In the genomic region with DNA sequence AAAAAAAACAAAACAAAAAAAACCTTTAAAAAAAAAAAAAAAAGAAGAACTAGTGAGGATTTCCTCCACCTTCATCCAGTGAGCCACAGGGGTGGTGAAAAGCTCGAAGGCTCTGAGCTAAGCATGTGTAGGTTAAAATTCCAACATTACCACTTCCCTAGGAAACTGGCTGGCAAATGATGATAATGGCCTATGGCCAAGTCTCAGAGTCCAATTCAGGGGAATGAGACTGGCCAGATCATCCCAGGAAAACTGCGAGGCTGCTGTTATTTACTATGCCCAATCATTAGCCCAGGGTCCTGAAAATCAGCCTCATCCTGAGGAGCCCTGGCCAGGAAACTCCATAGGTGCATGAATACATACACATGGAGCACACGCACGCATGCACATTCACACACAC, we compare ENCODE assay signal across 18 mouse cellular contexts. TPM values are rescaled to one million over a fixed set of nuclear protein-coding genes. Genes with fewer than 3 reads are reported as not detected.
DNase-seq lines count a peak whose midpoint lies in the region; ATAC-seq and TF ChIP-seq lines count a peak whose summit lies in the region.
"Had no signal": no experiment of that assay in that cellular context is flagged by ENCODE, and none has a peak within 500 bp of the region (broad histone marks: within the 10 kb centered on the region; RNA-seq: fewer than 3 reads in every experiment).

No protein-coding gene starts in this region.

- no peaks in the 10 kb centered on the region for H3K9me3 ChIP-seq in megakaryocyte, embryonic 14.5 days
- no peaks in the 10 kb centered on the region for H3K9me3 ChIP-seq in kidney, embryonic 15.5 days (replicated peaks)
- no peaks in the 10 kb centered on the region for H3K9me3 ChIP-seq in midbrain, embryonic 15.5 days
- H3K9me3 ChIP-seq: embryonic facial prominence, embryonic 10.5 days; heart, embryonic 12.5 days; hindbrain, embryonic 10.5 days; liver, embryonic 13.5 days; neural tube, embryonic 13.5 days had no signal

- no peaks in the 10 kb centered on the region for H3K36me3 ChIP-seq in megakaryocyte, embryonic 14.5 days (replicated peaks; ENCODE audit: low read length)
- H3K36me3 ChIP-seq in kidney, embryonic 15.5 days = no peaks in the 10 kb centered on the region
- H3K36me3 ChIP-seq in myocyte (ENCODE audit: control insufficient read depth, insufficient read depth) = no peaks in the 10 kb centered on the region
- H3K36me3 ChIP-seq in midbrain, embryonic 15.5 days (replicated peaks) = no peaks in the 10 kb centered on the region
- H3K36me3 ChIP-seq: embryonic facial prominence, embryonic 10.5 days; heart, embryonic 12.5 days; hindbrain, embryonic 10.5 days; liver, embryonic 13.5 days; neural tube, embryonic 13.5 days had no signal

- no peaks in the 10 kb centered on the region for H3K79me2 ChIP-seq in myocyte (ENCODE audit: control insufficient read depth, insufficient read depth)

- H3K27ac ChIP-seq in kidney, embryonic 15.5 days = peak overlapping the region; percentile 85
- no peak overlapping the region for H3K27ac ChIP-seq in midbrain, embryonic 15.5 days
- H3K27ac ChIP-seq: hindbrain, embryonic 10.5 days; liver, embryonic 13.5 days; neural tube, embryonic 13.5 days had no signal

- DNase-seq in cerebellum, postnatal 10 days = peak; percentile 40 to 50
- DNase-seq in cerebellum, adult 9-10 months = no peak
- DNase-seq: adrenal gland, postnatal 36 days; cerebellum, postnatal 36 days; gastrocnemius, postnatal 10 days; layer of hippocampus, adult 9-11 months; liver, embryonic 13.5 days; lung, postnatal 4 days had no signal

- WGBS in kidney, embryonic 15.5 days = 79% methylated on average over 4 of the region's 4 CpGs
- 89% methylated on average over 4 of the region's 4 CpGs for WGBS in midbrain, embryonic 15.5 days

- no peak for TF ChIP-seq POLR2A in myocyte (IDR thresholded peaks at IDR 0.05; ENCODE audit: insufficient read length, low read depth)

- peaks cover 99% of the 10 kb centered on the region for H3K4me1 ChIP-seq in megakaryocyte, embryonic 14.5 days
- H3K4me1 ChIP-seq in kidney, embryonic 15.5 days = peaks cover 50% of the 10 kb centered on the region
- H3K4me1 ChIP-seq in midbrain, embryonic 15.5 days = no peaks in the 10 kb centered on the region

- no peak overlapping the region for H3K4me2 ChIP-seq in kidney, embryonic 15.5 days
- H3K4me2 ChIP-seq in myocyte (ENCODE audit: low read depth) = peak overlapping the region; percentile 75
- H3K4me2 ChIP-seq in midbrain, embryonic 15.5 days = no peak overlapping the region
- H3K4me2 ChIP-seq: heart, embryonic 12.5 days; liver, embryonic 13.5 days; neural tube, embryonic 13.5 days had no signal

- peak overlapping the region; percentile 14 for H3K4me3 ChIP-seq in megakaryocyte, embryonic 14.5 days (replicated peaks)
- H3K4me3 ChIP-seq in kidney, embryonic 15.5 days (replicated peaks) = no peak overlapping the region
- no peak overlapping the region for H3K4me3 ChIP-seq in myocyte
- no peak overlapping the region for H3K4me3 ChIP-seq in midbrain, embryonic 15.5 days
- H3K4me3 ChIP-seq: embryonic facial prominence, embryonic 10.5 days; heart, embryonic 12.5 days; hindbrain, embryonic 10.5 days; liver, embryonic 13.5 days; neural tube, embryonic 13.5 days had no signal

- H3ac ChIP-seq in myocyte (ENCODE audit: control insufficient read depth, insufficient read length) = no peak overlapping the region

- H3K9ac ChIP-seq in kidney, embryonic 15.5 days = no peak overlapping the region
- H3K9ac ChIP-seq in midbrain, embryonic 15.5 days = no peak overlapping the region
- H3K9ac ChIP-seq: heart, embryonic 12.5 days; liver, embryonic 13.5 days; neural tube, embryonic 13.5 days had no signal

- H3K27me3 ChIP-seq in megakaryocyte, embryonic 14.5 days (replicated peaks) = no peaks in the 10 kb centered on the region
- no peaks in the 10 kb centered on the region for H3K27me3 ChIP-seq in kidney, embryonic 15.5 days
- no peaks in the 10 kb centered on the region for H3K27me3 ChIP-seq in myocyte (ENCODE audit: control insufficient read depth, insufficient read depth, insufficient read length)
- no peaks in the 10 kb centered on the region for H3K27me3 ChIP-seq in midbrain, embryonic 15.5 days (replicated peaks)
- H3K27me3 ChIP-seq: heart, embryonic 12.5 days; neural tube, embryonic 13.5 days had no signal

- ATAC-seq in megakaryocyte, adult 5-6 weeks (ENCODE audit: poor library complexity, severe bottlenecking) = no peak
- ATAC-seq in kidney, embryonic 15.5 days (replicated peaks; ENCODE audit: low FRiP score) = no peak
- no peak for ATAC-seq in midbrain, embryonic 15.5 days (replicated peaks)
- no peak for ATAC-seq in inflammation-experienced regulatory T-cells, adult 6 months

TF ChIP-seq in myocyte, 11 proteins besides CTCF, POLR2A, EP300 and RAD21:
- TF ChIP-seq MAX (IDR thresholded peaks at IDR 0.05; ENCODE audit: low read depth) = no peak
- TF ChIP-seq MYOD1 (IDR thresholded peaks at IDR 0.05; ENCODE audit: control insufficient read depth in 1 of 3, insufficient read length in 2 of 3, low read depth in 2 of 3) = no peak
- no peak for TF ChIP-seq USF1 (IDR thresholded peaks at IDR 0.05; ENCODE audit: low read depth)
- no peak for TF ChIP-seq POLR2AphosphoS2 (IDR thresholded peaks at IDR 0.05; ENCODE audit: insufficient read length, low read depth)

RNA-seq across cellular contexts. Expression of a gene that starts 42.9 kb away (rescaled TPM):
- polyA plus RNA-seq in megakaryocyte, embryonic 14.5 days (2012; ENCODE audit: insufficient read depth, low replicate concordance) = 186 and 405 TPM in 2 replicates
- total RNA-seq in megakaryocyte, adult 5-6 weeks (2015) = 162 and 187 TPM in 2 replicates
- 23.2 and 39.4 TPM in 2 replicates for total RNA-seq in megakaryocyte, adult 5-6 weeks (2017)
- polyA plus RNA-seq in kidney, embryonic 15.5 days (2015; fragmentation: Nextera tagmentation; extraction: Ambion mirVana) = 240 and 253 TPM in 2 replicates
- polyA plus RNA-seq in myocyte (2012; fragmentation: generic; extraction: Trizol) = 383 TPM
- polyA plus RNA-seq in midbrain, embryonic 15.5 days (2015; fragmentation: Nextera tagmentation; extraction: Ambion mirVana) = 203 and 229 TPM in 2 replicates
- 100 to 1,000 TPM; 178 to 243 (median 221) TPM for polyA plus RNA-seq in inflammation-experienced regulatory T-cells, adult 6 months (2017; shearing (Covaris generic))

RNA-seq across cellular contexts. Expression of a gene that starts 44.0 kb away (rescaled TPM):
- 1,439 and 1,641 TPM in 2 replicates for polyA plus RNA-seq in megakaryocyte, embryonic 14.5 days (2012; ENCODE audit: insufficient read depth, low replicate concordance)
- 464 and 549 TPM in 2 replicates for total RNA-seq in megakaryocyte, adult 5-6 weeks (2015)
- total RNA-seq in megakaryocyte, adult 5-6 weeks (2017) = 759 and 878 TPM in 2 replicates
- polyA plus RNA-seq in kidney, embryonic 15.5 days (2015; fragmentation: Nextera tagmentation; extraction: Ambion mirVana) = 56.2 and 60.2 TPM in 2 replicates
- polyA plus RNA-seq in myocyte (2012; fragmentation: generic; extraction: Trizol) = 466 TPM
- 11.9 and 14.2 TPM in 2 replicates for polyA plus RNA-seq in midbrain, embryonic 15.5 days (2015; fragmentation: Nextera tagmentation; extraction: Ambion mirVana)
- polyA plus RNA-seq in inflammation-experienced regulatory T-cells, adult 6 months (2017; shearing (Covaris generic)) = 100 to 1,000 TPM; 218 to 293 (median 259) TPM
